Mouse (Mus musculus): ENCODE data around the gene Arhgap8. TPM values are rescaled to one million over a fixed set of nuclear protein-coding genes. Genes with fewer than 3 reads are reported as not detected.

The Arhgap8 gene
- polyA plus RNA-seq, 1 experiment from 2014 or later = 0.19 TPM

GRCm38 (mm10) chr15:84809275-84809952, 89.6 kb downstream of the Arhgap8 start:
- Histone ChIP-seq H3K4me3 (ENCODE audit: low read depth, low read length) (no peak overlapping the region), H3K9me3 (ENCODE audit: low read length) (no peaks in the 10 kb centered on the region), H3K27ac (ENCODE audit: low read depth) (no peak overlapping the region), H3K36me3 (replicated peaks; ENCODE audit: insufficient read depth, low read length) (no peaks in the 10 kb centered on the region), H3K27me3 (ENCODE audit: insufficient read depth, low read length) (no peaks in the 10 kb centered on the region), H3K9ac (replicated peaks) (no peak overlapping the region), H3K4me1 (ENCODE audit: insufficient read depth) (no peaks in the 10 kb centered on the region), H3K4me2 (ENCODE audit: low read depth, low read length) (no peak overlapping the region)
- 67% methylated on average over 21 of the region's 21 CpGs for WGBS (ENCODE audit: insufficient replicate concordance)
- TF ChIP-seq CTCF (IDR thresholded peaks at IDR 0.05; ENCODE audit: low read depth) (no peak), EP300 (IDR thresholded peaks at IDR 0.05; ENCODE audit: low read depth) (no peak)
- no peak for ATAC-seq
- no peak for DNase-seq

- H3K27me3 ChIP-seq (ENCODE audit: insufficient read depth, low read length) = no peaks in the 10 kb centered on the region
- H3K9me3 ChIP-seq (ENCODE audit: low read length) = no peaks in the 10 kb centered on the region
- H3K4me3 ChIP-seq (ENCODE audit: low read depth, low read length) = no peak overlapping the region
- no peak for DNase-seq
- H3K36me3 ChIP-seq (replicated peaks; ENCODE audit: insufficient read depth, low read length) = no peaks in the 10 kb centered on the region
- no peak overlapping the region for H3K4me2 ChIP-seq (ENCODE audit: low read depth, low read length)
- H3K9ac ChIP-seq (replicated peaks) = no peak overlapping the region
- H3K4me1 ChIP-seq (ENCODE audit: insufficient read depth) = no peaks in the 10 kb centered on the region
- WGBS (ENCODE audit: insufficient replicate concordance) = 59% methylated on average over 5 of the region's 5 CpGs
- TF ChIP-seq CTCF (IDR thresholded peaks at IDR 0.05; ENCODE audit: low read depth) = no peak
- no peak for TF ChIP-seq EP300 (IDR thresholded peaks at IDR 0.05; ENCODE audit: low read depth)
- ATAC-seq = no peak
- no peak overlapping the region for H3K27ac ChIP-seq (ENCODE audit: low read depth)
These were observed 91.3 kb downstream of the Arhgap8 start for GRCm38 (mm10) chr15:84811126-84811525.

- Histone ChIP-seq H3K9me3 (ENCODE audit: low read length) (no peaks in the 10 kb centered on the region), H3K27me3 (ENCODE audit: insufficient read depth, low read length) (no peaks in the 10 kb centered on the region), H3K9ac (replicated peaks) (no peak overlapping the region), H3K36me3 (replicated peaks; ENCODE audit: insufficient read depth, low read length) (no peaks in the 10 kb centered on the region), H3K4me2 (ENCODE audit: low read depth, low read length) (no peak overlapping the region), H3K4me3 (ENCODE audit: low read depth, low read length) (no peak overlapping the region), H3K4me1 (ENCODE audit: insufficient read depth) (no peaks in the 10 kb centered on the region), H3K27ac (ENCODE audit: low read depth) (no peak overlapping the region)
- WGBS (ENCODE audit: insufficient replicate concordance) = 84% methylated on average over 11 of the region's 11 CpGs
- no peak for DNase-seq
- no peak for ATAC-seq
- TF ChIP-seq EP300 (IDR thresholded peaks at IDR 0.05; ENCODE audit: low read depth) (no peak), CTCF (IDR thresholded peaks at IDR 0.05; ENCODE audit: low read depth) (no peak)
These were observed 93.0 kb downstream of the Arhgap8 start for GRCm38 (mm10) chr15:84812831-84813357.

GRCm38 (mm10) chr15:84815171-84815570, 95.3 kb downstream of the Arhgap8 start:
- DNase-seq (no peak), ATAC-seq (no peak)
- Histone ChIP-seq H3K4me1 (ENCODE audit: insufficient read depth) (no peaks in the 10 kb centered on the region), H3K4me3 (ENCODE audit: low read depth, low read length) (no peak overlapping the region), H3K9ac (replicated peaks) (no peak overlapping the region), H3K36me3 (replicated peaks; ENCODE audit: insufficient read depth, low read length) (no peaks in the 10 kb centered on the region), H3K27ac (ENCODE audit: low read depth) (no peak overlapping the region), H3K4me2 (ENCODE audit: low read depth, low read length) (no peak overlapping the region), H3K27me3 (ENCODE audit: insufficient read depth, low read length) (no peaks in the 10 kb centered on the region), H3K9me3 (ENCODE audit: low read length) (no peaks in the 10 kb centered on the region)
- WGBS (ENCODE audit: insufficient replicate concordance) = 64% methylated on average over 4 of the region's 4 CpGs
- TF ChIP-seq CTCF (IDR thresholded peaks at IDR 0.05; ENCODE audit: low read depth) (no peak), EP300 (IDR thresholded peaks at IDR 0.05; ENCODE audit: low read depth) (no peak)

- WGBS (ENCODE audit: insufficient replicate concordance) = 63% methylated on average over 3 of the region's 3 CpGs
- TF ChIP-seq CTCF (IDR thresholded peaks at IDR 0.05; ENCODE audit: low read depth) (no peak), EP300 (IDR thresholded peaks at IDR 0.05; ENCODE audit: low read depth) (no peak)
- no peaks in the 10 kb centered on the region for H3K27me3 ChIP-seq (ENCODE audit: insufficient read depth, low read length)
- no peak overlapping the region for H3K4me3 ChIP-seq (ENCODE audit: low read depth, low read length)
- no peaks in the 10 kb centered on the region for H3K4me1 ChIP-seq (ENCODE audit: insufficient read depth)
- no peaks in the 10 kb centered on the region for H3K9me3 ChIP-seq (ENCODE audit: low read length)
- no peak overlapping the region for H3K4me2 ChIP-seq (ENCODE audit: low read depth, low read length)
- H3K36me3 ChIP-seq (replicated peaks; ENCODE audit: insufficient read depth, low read length) = no peaks in the 10 kb centered on the region
- no peak overlapping the region for H3K27ac ChIP-seq (ENCODE audit: low read depth)
- ATAC-seq (no peak), DNase-seq (no peak)
- H3K9ac ChIP-seq (replicated peaks) = no peak overlapping the region
These were observed 97.7 kb downstream of the Arhgap8 start for GRCm38 (mm10) chr15:84817589-84817988.

- TF ChIP-seq CTCF (IDR thresholded peaks at IDR 0.05; ENCODE audit: low read depth) (no peak), EP300 (IDR thresholded peaks at IDR 0.05; ENCODE audit: low read depth) (no peak)
- Histone ChIP-seq H3K9me3 (ENCODE audit: low read length) (no peaks in the 10 kb centered on the region), H3K27me3 (ENCODE audit: insufficient read depth, low read length) (no peaks in the 10 kb centered on the region), H3K36me3 (replicated peaks; ENCODE audit: insufficient read depth, low read length) (no peaks in the 10 kb centered on the region), H3K4me2 (ENCODE audit: low read depth, low read length) (no peak overlapping the region), H3K4me1 (ENCODE audit: insufficient read depth) (no peaks in the 10 kb centered on the region), H3K9ac (replicated peaks) (no peak overlapping the region), H3K4me3 (ENCODE audit: low read depth, low read length) (no peak overlapping the region), H3K27ac (ENCODE audit: low read depth) (no peak overlapping the region)
- DNase-seq (no peak), ATAC-seq (no peak)
- 83% methylated on average over 11 of the region's 11 CpGs for WGBS (ENCODE audit: insufficient replicate concordance)
These were observed 98.4 kb downstream of the Arhgap8 start for GRCm38 (mm10) chr15:84818284-84818683.
